Mouse (Mus musculus) liver, embryonic 14.5 days (tissue): ENCODE measurements around the gene Serpine2. TPM values are rescaled to one million over a fixed set of nuclear protein-coding genes. Genes with fewer than 3 reads are reported as not detected.
A peak's percentile ranks its signal among the peaks of the same experiment; 100 is the strongest.

Experiments
- ATAC-seq: fragments of 200-750 bp; cut with Nextera tagmentation; 2 replicates; pipeline ENCODE4 v1.8.0; 2017; ENCODE audit warnings: moderate number of reproducible peaks, mild to moderate bottlenecking, moderate library complexity; ENCODE audit not compliant: insufficient read depth
- DNase-seq, 3 experiments: peaks; one replicate each; pipeline ENCODE4 v3.0.0-alpha.2; 2012 to 2013; ENCODE audit warnings: low read depth in 3 of 3, low spot score in 3 of 3
- H3K27ac ChIP-seq: fragments of 300-500 bp; sonication (generic); 2 replicates; pipeline ENCODE4 v1.5.1; 2014; ENCODE audit warnings: moderate library complexity, mild to moderate bottlenecking, control low read depth, inconsistent platforms
- H3K27me3 ChIP-seq: fragments of 300-500 bp; sonication (generic); 2 replicates; pipeline ENCODE4 v1.6.1; 2014; ENCODE audit warnings: mild to moderate bottlenecking, low read length, moderate library complexity; ENCODE audit not compliant: control insufficient read depth, insufficient read depth
- H3K36me3 ChIP-seq: fragments of 300-500 bp; sonication (generic); replicated peaks from 2 replicates; pipeline ENCODE4 v1.6.1; 2014; ENCODE audit warnings: low read depth; ENCODE audit not compliant: control insufficient read depth, insufficient read depth
- H3K4me1 ChIP-seq, 2 experiments: fragments of 200-500 bp in 1 of 2; fragments of 300-500 bp in 1 of 2; sonication (generic) in 1 of 2; replicated peaks; 2 replicates each; pipeline ENCODE4 v1.6.1; 2012 to 2014; ENCODE audit warnings: antibody characterized with exemption in 1 of 2, inconsistent platforms in 1 of 2, low read length in 1 of 2; ENCODE audit not compliant: control insufficient read depth in 2 of 2, insufficient read depth in 2 of 2
- H3K4me2 ChIP-seq: fragments of 300-500 bp; sonication (generic); 2 replicates; pipeline ENCODE4 v1.6.1; 2014; ENCODE audit warnings: low read depth, mild to moderate bottlenecking, control low read depth, moderate library complexity
- H3K4me3 ChIP-seq, 2 experiments: fragments of 200-500 bp in 1 of 2; fragments of 300-500 bp in 1 of 2; sonication (generic) in 1 of 2; 2 replicates each; pipeline ENCODE4 v1.5.1; 2012 to 2014; ENCODE audit warnings: low read depth in 2 of 2, low read length in 2 of 2, mild to moderate bottlenecking in 2 of 2, control low read depth in 1 of 2, inconsistent platforms in 1 of 2, moderate library complexity in 1 of 2; ENCODE audit not compliant: insufficient read depth in 1 of 2
- H3K9ac ChIP-seq: fragments of 300-500 bp; sonication (generic); replicated peaks from 2 replicates; pipeline ENCODE4 v1.6.1; 2014; ENCODE audit warnings: mild to moderate bottlenecking, control low read depth, moderate library complexity
- H3K9me3 ChIP-seq: fragments of 300-500 bp; sonication (generic); 2 replicates; pipeline ENCODE4 v1.6.1; 2016; ENCODE audit warnings: low read length, mixed read lengths; ENCODE audit not compliant: control insufficient read depth
- CTCF ChIP-seq: IDR thresholded peaks from 2 replicates; pipeline ENCODE4 v1.5.1; 2016; ENCODE audit warnings: antibody characterized with exemption, low read depth, control low read depth
- EP300 ChIP-seq: IDR thresholded peaks from 2 replicates; pipeline ENCODE4 v1.6.1; 2016; ENCODE audit warnings: antibody characterized with exemption, low read depth
- WGBS: fragments of 180-500 bp; shearing (Covaris S2); extraction: QIAGEN DNeasy Blood & Tissue Kit; methylation state at CpG from one replicate; pipeline ENCODE4 v1.1.7; 2014; ENCODE audit not compliant: insufficient replicate concordance; 5-methylcytosine and 5-hydroxymethylcytosine counted together
- polyA plus RNA-seq, 2 experiments: library from polyadenylated mRNA; depleted of rRNA in 1 of 2; stranded (reverse) in 1 of 2; unstranded in 1 of 2; fragments of >200 nt; fragmentation: Nextera tagmentation in 1 of 2; extraction: Ambion mirVana in 1 of 2; gene quantifications; 2 replicates each; pipeline versions ENCODE4 v1.2.1 to v1.2.3; 2012 to 2014

The Serpine2 gene
- polyA plus RNA-seq, 2 experiments, result 2.9 to 5.9 TPM

- H3K27ac ChIP-seq, result no peak overlapping the region
- peak overlapping the region; percentile 86; the same call in 1 of the 2 replicates for H3K9ac ChIP-seq
These were observed 98.4 kb downstream of the Serpine2 start for GRCm38 (mm10) chr1:79762282-79763250.

GRCm38 (mm10) chr1:79761917-79762271 is 99.1 kb downstream of the Serpine2 start:
- peak; percentile 21 for ATAC-seq

More at GRCm38 (mm10) chr1:79762282-79763250, 98.4 kb downstream of the Serpine2 start:
- Histone ChIP-seq H3K27me3 (no peaks in the 10 kb centered on the region), H3K4me2 (peak overlapping the region; percentile 86), H3K36me3 (no peaks in the 10 kb centered on the region), H3K4me1 (peaks cover 16 to 20% of the 10 kb centered on the region in 2 experiments), H3K9me3 (no peaks in the 10 kb centered on the region), H3K4me3 (peak overlapping the region; percentile 26 to 87; a peak in 3 of 4 replicates)
- ATAC-seq, result peak; percentile 58
- no peak for TF ChIP-seq CTCF
- no peak for TF ChIP-seq EP300
- 27% methylated on average over 16 of the region's 16 CpGs for WGBS
- peak; percentile 26 to 44 (median 39) for DNase-seq

GRCm38 (mm10) chr1:79761106-79761916 is 99.7 kb downstream of the Serpine2 start:
- peak overlapping the region; percentile 86 for H3K4me2 ChIP-seq
- under 1% methylated on average over 64 of the region's 65 CpGs for WGBS
- H3K36me3 ChIP-seq, result no peaks in the 10 kb centered on the region
- H3K4me1 ChIP-seq, result peaks cover 16 to 22% of the 10 kb centered on the region in 2 experiments
- ATAC-seq (peak; percentile 92), DNase-seq (peak; percentile 63 to 68 (median 66))
- no peaks in the 10 kb centered on the region for H3K9me3 ChIP-seq
- H3K9ac ChIP-seq, result peak overlapping the region; percentile 86
- no peaks in the 10 kb centered on the region for H3K27me3 ChIP-seq
- TF ChIP-seq EP300 (0 out of 2 replicates have a peak, but pooled peaks have one; percentile 16), CTCF (no peak)
- peak overlapping the region; percentile 78 to 87 for H3K4me3 ChIP-seq
- H3K27ac ChIP-seq, result no peak overlapping the region

More at GRCm38 (mm10) chr1:79761917-79762271, 99.1 kb downstream of the Serpine2 start:
- Histone ChIP-seq H3K4me1 (peaks cover 16 to 20% of the 10 kb centered on the region in 2 experiments), H3K4me3 (peak overlapping the region; percentile 78 to 87), H3K9ac (peak overlapping the region; percentile 86), H3K4me2 (peak overlapping the region; percentile 86), H3K36me3 (no peaks in the 10 kb centered on the region), H3K27ac (no peak overlapping the region), H3K27me3 (no peaks in the 10 kb centered on the region), H3K9me3 (no peaks in the 10 kb centered on the region)
- no peak for DNase-seq
- WGBS, result 1% methylated on average over 6 of the region's 6 CpGs
- TF ChIP-seq EP300 (no peak), CTCF (no peak)

GRCm38 (mm10) chr1:79760656-79761055 is 100.3 kb downstream of the Serpine2 start:
- Histone ChIP-seq H3K36me3 (no peaks in the 10 kb centered on the region), H3K9me3 (no peaks in the 10 kb centered on the region), H3K27ac (no peak overlapping the region), H3K9ac (peak overlapping the region; percentile 86), H3K4me1 (peaks cover 16 to 22% of the 10 kb centered on the region in 2 experiments), H3K27me3 (no peaks in the 10 kb centered on the region), H3K4me2 (peak overlapping the region; percentile 86), H3K4me3 (peak overlapping the region; percentile 78 to 87)
- DNase-seq (no peak), ATAC-seq (no peak)
- TF ChIP-seq CTCF (no peak), EP300 (no peak)
- WGBS, result 6% methylated on average over 11 of the region's 11 CpGs
